Mouse (Mus musculus) testis, adult 2 months (tissue): ENCODE measurements around the gene Htt. TPM values are rescaled to one million over a fixed set of nuclear protein-coding genes. Genes with fewer than 3 reads are reported as not detected.

Source experiments
- H3K27ac ChIP-seq: fragments of 200-500 bp; 2 replicates; pipeline ENCODE4 v1.5.1; 2012; ENCODE audit warnings: low read depth, low read length; ENCODE audit not compliant: control insufficient read depth, insufficient read depth
- H3K27me3 ChIP-seq: fragments of 200-500 bp; 2 replicates; pipeline ENCODE4 v1.6.1; 2012; ENCODE audit warnings: mild to moderate bottlenecking, low read length, moderate library complexity; ENCODE audit not compliant: control insufficient read depth, insufficient read depth
- H3K36me3 ChIP-seq: fragments of 200-500 bp; 2 replicates; pipeline ENCODE4 v1.6.1; 2012; ENCODE audit warnings: mild to moderate bottlenecking, low read length; ENCODE audit not compliant: control insufficient read depth, insufficient read depth
- H3K4me1 ChIP-seq: fragments of 200-500 bp; 2 replicates; pipeline ENCODE4 v1.6.1; 2012; ENCODE audit warnings: low read length; ENCODE audit not compliant: control insufficient read depth, insufficient read depth
- H3K4me3 ChIP-seq: fragments of 200-500 bp; 2 replicates; pipeline ENCODE4 v1.5.1; 2012; ENCODE audit warnings: low read depth, mild to moderate bottlenecking, low read length, moderate library complexity, mixed read lengths; ENCODE audit not compliant: control insufficient read depth
- CTCF ChIP-seq: fragments of 200-500 bp; IDR thresholded peaks from 2 replicates; pipeline ENCODE4 v1.5.1; 2012; ENCODE audit warnings: low read depth, mild to moderate bottlenecking, inconsistent platforms, low read length, moderate library complexity; ENCODE audit not compliant: control insufficient read depth, insufficient read depth, insufficient replicate concordance
- POLR2A ChIP-seq: fragments of 200-500 bp; IDR thresholded peaks from 2 replicates; pipeline ENCODE4 v1.6.1; 2012; ENCODE audit warnings: low read depth, mild to moderate bottlenecking, inconsistent platforms, low read length, moderate library complexity; ENCODE audit not compliant: control insufficient read depth
- polyA plus RNA-seq: library from polyadenylated mRNA; depleted of rRNA; stranded (reverse); fragments of >200 nt; gene quantifications from 2 replicates; pipeline ENCODE4 v1.2.3, GENCODE M21; 2012

The Htt gene
- polyA plus RNA-seq, 1 experiment, result 18.1 TPM

- Histone ChIP-seq H3K27me3 (no peaks in the 10 kb centered on the region), H3K4me1 (no peaks in the 10 kb centered on the region), H3K4me3 (no peak overlapping the region), H3K36me3 (peaks cover 13% of the 10 kb centered on the region), H3K27ac (no peak overlapping the region)
- TF ChIP-seq POLR2A (no peak), CTCF (no peak)
Measured at GRCm38 (mm10) chr5:34896697-34897453, 135.3 kb downstream of the Htt start.

GRCm38 (mm10) chr5:34899787-34900469 lies 138.4 kb downstream of the Htt start:
- Histone ChIP-seq H3K4me1 (no peaks in the 10 kb centered on the region), H3K4me3 (no peak overlapping the region), H3K27me3 (no peaks in the 10 kb centered on the region), H3K36me3 (peaks cover 15% of the 10 kb centered on the region), H3K27ac (no peak overlapping the region)
- 0 out of 2 replicates have a peak, but pooled peaks have one; percentile 4 for TF ChIP-seq CTCF
- no peak for TF ChIP-seq POLR2A

- Histone ChIP-seq H3K36me3 (peaks cover 15% of the 10 kb centered on the region), H3K4me1 (no peaks in the 10 kb centered on the region), H3K27ac (no peak overlapping the region), H3K4me3 (no peak overlapping the region), H3K27me3 (no peaks in the 10 kb centered on the region)
- TF ChIP-seq CTCF, result no peak
- no peak for TF ChIP-seq POLR2A
Measured at GRCm38 (mm10) chr5:34902371-34902770, 140.8 kb downstream of the Htt start.

- Histone ChIP-seq H3K36me3 (peaks cover 12% of the 10 kb centered on the region), H3K27me3 (no peaks in the 10 kb centered on the region), H3K27ac (no peak overlapping the region), H3K4me1 (no peaks in the 10 kb centered on the region), H3K4me3 (no peak overlapping the region)
- TF ChIP-seq POLR2A (no peak), CTCF (peak; percentile 9; the same call in 1 of the 2 replicates)
Measured at GRCm38 (mm10) chr5:34902811-34903385, 141.4 kb downstream of the Htt start.

- H3K36me3 ChIP-seq, result peaks cover 11% of the 10 kb centered on the region
- H3K4me1 ChIP-seq, result no peaks in the 10 kb centered on the region
- no peak overlapping the region for H3K27ac ChIP-seq
- H3K4me3 ChIP-seq, result no peak overlapping the region
- no peaks in the 10 kb centered on the region for H3K27me3 ChIP-seq
- TF ChIP-seq POLR2A (no peak), CTCF (no peak)
Measured at GRCm38 (mm10) chr5:34904412-34904811, 142.9 kb downstream of the Htt start.

GRCm38 (mm10) chr5:34907230-34907629 lies 145.7 kb downstream of the Htt start:
- Histone ChIP-seq H3K27ac (no peak overlapping the region), H3K4me1 (no peaks in the 10 kb centered on the region), H3K36me3 (peaks cover 4% of the 10 kb centered on the region), H3K4me3 (no peak overlapping the region), H3K27me3 (no peaks in the 10 kb centered on the region)
- TF ChIP-seq CTCF (no peak), POLR2A (no peak)

- Histone ChIP-seq H3K4me1 (no peaks in the 10 kb centered on the region), H3K27me3 (no peaks in the 10 kb centered on the region), H3K36me3 (peaks cover 2% of the 10 kb centered on the region), H3K4me3 (no peak within 1 kb of the TSS), H3K27ac (no peak within 1 kb of the TSS)
- TF ChIP-seq POLR2A (no peak), CTCF (no peak)
Measured at GRCm38 (mm10) chr5:34907910-34908725, 146.6 kb downstream of the Htt start, which contains the start of gene Msantd1. TSS of gene Msantd1 (plus strand) at chr5:34908012.
